Mouse (Mus musculus) frontal cortex, postnatal 14 days (tissue): ENCODE measurements around the gene Enpp1.
"Not testable (repeated sequence)": the region's sequence is repeated elsewhere in the genome, so short reads cannot be mapped to it uniquely, and the experiment has no call there.

ENCODE experiments used
- DNase-seq, 2 experiments: peaks; one replicate each; pipeline ENCODE4 v3.0.0; 2022; ENCODE audit warnings: low spot score in 2 of 2

The Enpp1 gene

DNA sequence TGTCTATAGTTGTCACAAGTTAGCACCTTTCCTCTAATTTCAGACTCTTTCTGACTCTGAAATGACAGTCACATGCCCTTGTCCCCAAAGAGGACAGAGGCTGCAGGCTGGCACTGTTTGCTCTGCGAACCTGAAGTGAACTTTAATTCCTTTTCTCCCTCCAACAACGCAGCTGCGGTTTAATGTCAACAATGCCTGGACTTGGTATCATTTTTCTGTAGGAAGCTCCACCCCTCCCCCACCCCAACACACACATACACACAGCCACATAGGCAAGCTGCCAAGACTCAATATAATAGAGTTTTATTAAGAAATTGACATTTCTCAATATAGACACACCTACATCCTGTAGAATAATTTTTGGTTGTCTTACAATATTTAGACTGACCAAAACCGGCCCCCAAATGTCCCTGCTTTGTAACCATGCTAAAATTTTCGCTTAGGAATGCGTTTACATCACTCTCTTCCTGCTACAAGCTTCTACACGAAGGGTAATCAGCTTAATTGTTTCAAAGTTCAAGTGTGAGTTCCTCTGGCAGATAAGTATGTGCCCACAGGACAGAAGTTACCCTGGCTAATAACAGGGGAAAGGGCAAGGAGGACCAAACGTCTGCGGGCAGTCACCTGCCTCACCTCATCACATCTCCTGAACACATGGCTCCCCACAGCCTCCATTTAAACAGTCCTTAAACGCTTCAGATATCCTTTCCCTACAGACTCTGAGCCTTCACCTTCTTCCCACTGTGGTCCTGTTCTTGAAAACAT is 73.5 kb downstream of the Enpp1 start:
- DNase-seq = no peak

GRCm38 (mm10) chr10:24636986-24637385 is 75.0 kb downstream of the Enpp1 start:
- DNase-seq = no peak

- DNase-seq = no peak
Observed at GRCm38 (mm10) chr10:24635884-24636283, 76.1 kb downstream of the Enpp1 start.

DNA sequence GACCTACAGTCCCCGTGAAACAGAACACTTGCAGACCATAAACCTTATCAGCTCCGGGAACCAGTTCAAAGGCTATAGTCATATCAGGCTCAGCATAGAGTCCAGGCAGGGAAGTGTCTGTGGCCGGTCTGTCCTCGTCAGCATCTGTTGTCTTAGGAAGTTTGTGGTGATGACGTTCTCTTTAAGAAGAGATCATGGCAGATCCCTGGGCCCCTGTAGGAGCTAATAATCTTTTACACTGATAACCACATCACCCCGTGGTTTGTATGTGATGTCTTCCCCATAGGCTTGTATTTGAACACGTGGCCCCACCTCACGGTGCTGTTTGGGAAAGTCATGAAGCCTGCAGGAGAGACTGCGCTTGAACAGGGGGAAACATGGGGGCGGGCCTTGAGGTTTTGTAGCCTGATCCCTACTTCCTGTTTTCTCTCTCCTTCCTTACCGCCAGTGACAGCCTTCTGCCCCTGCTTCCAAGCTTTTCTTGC is 76.6 kb downstream of the Enpp1 start:
- DNase-seq = no peak

- DNase-seq = no peak
Observed at GRCm38 (mm10) chr10:24634288-24634687, 77.7 kb downstream of the Enpp1 start.

GRCm38 (mm10) chr10:24631122-24631521 is 80.8 kb downstream of the Enpp1 start:
- DNase-seq = no peak

- DNase-seq = peak in 1 of 2 experiments; percentile 82
Observed at GRCm38 (mm10) chr10:24630469-24631081, 81.4 kb downstream of the Enpp1 start.

- DNase-seq = no peak
Observed at GRCm38 (mm10) chr10:24629086-24629720, 82.8 kb downstream of the Enpp1 start.

- no peak for DNase-seq
Observed at GRCm38 (mm10) chr10:24628466-24628865, 83.5 kb downstream of the Enpp1 start.

- no peak for DNase-seq
Observed at GRCm38 (mm10) chr10:24627262-24627661, 84.7 kb downstream of the Enpp1 start.

DNA sequence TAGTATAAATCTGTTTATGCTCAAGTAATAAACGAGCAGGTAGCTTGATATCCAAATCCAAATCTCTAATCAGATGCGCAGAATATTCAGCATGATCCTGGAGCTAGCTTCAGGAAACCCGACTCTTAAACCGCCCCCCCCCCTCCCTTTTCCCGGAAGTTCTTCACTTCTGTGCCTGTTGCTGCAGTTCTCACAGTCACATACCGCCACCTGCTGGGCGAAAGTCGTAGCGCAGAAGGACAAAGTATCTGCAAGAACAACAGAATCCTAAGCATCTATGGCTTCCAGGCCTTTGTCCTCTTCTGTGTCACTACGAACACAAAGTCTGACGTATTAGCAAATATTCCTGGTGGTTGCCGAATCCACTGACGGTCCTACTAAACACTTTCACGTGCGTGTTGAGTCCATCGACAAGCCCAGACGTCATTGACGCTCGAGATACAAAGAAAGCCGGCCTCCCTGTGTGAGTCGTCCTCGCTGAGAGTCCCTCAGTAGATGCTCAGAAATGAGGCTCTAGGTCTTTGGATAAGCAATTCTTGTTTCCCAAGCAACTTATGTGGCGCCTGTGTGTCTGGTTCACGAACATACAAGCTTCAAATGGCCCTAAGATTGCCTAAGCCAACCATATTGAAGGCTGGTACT is 86.8 kb downstream of the Enpp1 start:
- peak; percentile 59 to 82 for DNase-seq

DNA sequence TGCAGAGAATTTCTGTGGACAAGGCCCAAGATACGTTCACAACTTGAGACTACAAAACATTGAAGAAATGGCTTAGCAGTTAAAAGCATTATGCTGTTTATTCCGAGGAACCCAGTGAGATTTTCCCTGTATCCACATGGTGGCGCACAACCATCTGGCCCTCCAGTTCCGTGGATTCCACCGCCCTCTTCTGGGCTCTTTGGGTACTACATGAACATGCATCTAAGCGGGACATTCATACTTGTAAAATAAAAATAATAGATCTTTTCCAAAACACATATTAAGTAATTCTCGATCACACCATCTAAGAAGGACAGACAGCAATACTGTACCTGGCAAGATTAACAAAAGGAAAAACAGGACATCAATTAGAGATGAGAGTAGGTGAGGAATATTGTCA is 89.4 kb downstream of the Enpp1 start:
- peak in 1 of 2 experiments; percentile 45 for DNase-seq

- peak in 1 of 2 experiments; percentile 33 for DNase-seq
Observed at GRCm38 (mm10) chr10:24621572-24621971, 90.4 kb downstream of the Enpp1 start.

DNA sequence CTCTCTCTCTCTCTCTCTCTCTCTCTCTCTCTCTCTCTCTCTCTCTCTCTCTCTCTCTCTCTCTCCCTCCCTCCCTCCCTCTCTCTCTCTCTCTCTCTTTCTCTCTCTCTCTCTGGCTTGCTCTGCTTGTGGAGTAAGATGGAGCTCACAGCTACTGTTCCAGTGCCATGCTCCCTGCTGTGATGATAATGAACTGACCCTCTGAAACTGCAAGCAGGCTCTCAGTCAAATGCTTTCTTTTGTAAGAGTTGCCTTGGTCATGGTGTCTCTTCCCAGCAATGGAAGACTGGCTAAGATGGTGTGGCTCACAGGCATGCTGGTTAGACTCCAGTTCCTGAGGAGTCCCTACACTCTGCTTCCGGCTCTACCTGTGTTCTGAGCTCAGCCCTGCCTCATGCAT is 95.4 kb downstream of the Enpp1 start:
- not testable (repeated sequence) for DNase-seq

DNA sequence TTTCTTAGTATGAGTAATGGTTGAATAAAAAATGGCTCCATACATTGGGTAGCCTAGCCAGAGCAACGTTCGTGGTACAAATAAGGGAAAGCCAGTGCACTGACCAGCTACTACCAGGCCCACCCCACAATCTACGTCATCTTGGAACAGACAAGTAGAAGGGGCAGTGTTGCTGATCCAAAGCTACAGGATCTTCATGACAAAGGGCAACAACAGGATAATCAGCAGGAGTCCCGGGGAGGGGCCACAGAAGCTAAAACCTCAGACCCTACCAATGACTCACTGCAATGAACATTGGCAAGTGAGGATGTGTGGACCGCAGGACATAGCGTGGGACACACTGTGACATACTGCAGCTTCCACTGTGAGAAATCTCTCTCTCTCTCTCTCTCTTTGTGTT is 96.2 kb downstream of the Enpp1 start:
- DNase-seq = no peak

DNA sequence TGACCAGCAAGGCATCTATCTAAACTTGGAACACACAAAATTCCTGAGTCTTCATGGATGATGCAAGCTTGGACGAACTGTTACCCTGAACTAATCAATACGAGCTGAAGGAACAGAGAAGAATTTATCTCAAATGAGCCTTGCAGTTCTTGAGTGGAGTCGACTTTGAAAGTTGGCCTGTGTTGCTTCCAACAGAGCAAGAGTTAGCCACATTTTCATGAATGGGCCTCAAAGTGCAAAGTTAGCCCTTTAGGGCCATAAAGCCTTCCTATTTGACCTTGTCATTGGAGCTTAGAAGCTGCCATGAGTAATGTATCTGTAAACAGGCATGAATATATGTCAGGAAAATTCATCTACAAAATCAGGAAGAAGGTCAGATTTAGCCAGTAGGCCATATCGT is 97.2 kb downstream of the Enpp1 start:
- DNase-seq = no peak

GRCm38 (mm10) chr10:24609766-24610165 is 102.2 kb downstream of the Enpp1 start:
- no peak for DNase-seq

- no peak for DNase-seq
Observed at GRCm38 (mm10) chr10:24609146-24609545, 102.8 kb downstream of the Enpp1 start.

DNA sequence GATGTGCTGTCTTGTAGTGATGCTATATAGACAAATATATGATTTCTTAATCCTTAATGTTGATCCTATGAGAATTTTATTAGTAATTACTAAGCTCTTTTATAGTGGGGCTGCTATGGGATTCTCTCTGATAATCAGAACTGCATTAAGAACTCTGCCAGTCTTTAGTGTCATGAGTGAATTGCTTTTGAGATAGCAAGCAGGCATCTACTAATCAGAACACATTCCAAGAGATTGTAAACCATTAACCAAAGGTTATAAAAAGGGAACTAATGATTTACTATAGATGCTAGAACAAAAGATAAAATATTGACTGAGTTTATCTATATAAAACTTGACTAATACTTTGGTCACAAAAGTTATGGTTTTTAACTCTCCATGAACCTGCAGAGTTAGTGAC is 108.2 kb downstream of the Enpp1 start:
- no peak for DNase-seq

DNA sequence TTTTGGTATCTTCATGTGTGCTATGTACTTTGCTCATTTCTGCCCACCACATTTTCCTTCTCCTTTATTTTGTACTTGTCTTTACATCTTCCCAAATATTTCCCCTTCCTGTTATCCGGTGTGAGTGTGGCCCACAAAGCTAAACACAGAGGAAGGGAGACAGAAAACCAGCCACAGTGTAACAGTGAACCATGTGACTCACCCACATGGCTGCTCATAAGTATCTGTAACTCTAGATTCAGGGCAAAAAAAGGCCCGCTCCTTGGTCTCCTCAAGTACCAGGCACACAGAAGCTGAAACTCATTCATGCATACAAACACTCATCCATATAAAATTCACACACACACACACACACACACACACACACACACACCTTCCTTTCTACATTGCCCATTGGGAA is 108.9 kb downstream of the Enpp1 start:
- no peak for DNase-seq

- no peak for DNase-seq
Observed at GRCm38 (mm10) chr10:24599802-24600201, 112.2 kb downstream of the Enpp1 start.

DNA sequence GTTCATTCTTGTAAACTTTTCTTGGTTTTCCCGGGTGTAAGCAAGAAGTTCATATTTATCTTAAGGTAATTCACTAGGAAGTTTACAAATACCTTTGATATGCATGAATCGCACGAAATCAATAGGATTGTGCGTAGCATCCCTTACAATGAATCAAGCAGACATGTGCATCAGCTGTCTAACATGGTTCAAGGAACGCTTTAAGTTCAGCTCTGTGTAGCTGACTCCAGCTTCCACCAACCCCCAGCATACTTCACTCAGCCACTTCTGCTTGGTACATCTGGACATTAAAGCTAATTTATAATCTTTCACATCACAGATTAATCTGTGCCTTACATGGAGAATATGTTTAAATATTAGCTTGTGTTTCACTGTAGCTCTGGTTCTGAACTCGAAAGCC is 113.3 kb downstream of the Enpp1 start:
- DNase-seq = no peak
